Mouse (Mus musculus) lung, embryonic 16.5 days (tissue): ENCODE data around the gene Slc25a13. TPM values are rescaled to one million over a fixed set of nuclear protein-coding genes. Genes with fewer than 3 reads are reported as not detected.

Experiments
- ATAC-seq: fragments of 200-750 bp; cut with Nextera tagmentation; 2 replicates; pipeline ENCODE4 v1.8.0; 2017; ENCODE audit warnings: low read depth, mild to moderate bottlenecking, moderate library complexity
- H3K27ac ChIP-seq: fragments of 300-500 bp; sonication (generic); 2 replicates; pipeline ENCODE4 v1.5.1; 2014; ENCODE audit warnings: mild to moderate bottlenecking, control low read depth, low read length
- H3K27me3 ChIP-seq: fragments of 300-500 bp; sonication (generic); 2 replicates; pipeline ENCODE4 v1.6.1; 2014; ENCODE audit warnings: low read depth, low read length, mixed read lengths; ENCODE audit not compliant: control insufficient read depth, insufficient read depth
- H3K36me3 ChIP-seq: fragments of 300-500 bp; sonication (generic); 2 replicates; pipeline ENCODE4 v1.6.1; 2014; ENCODE audit warnings: low read length; ENCODE audit not compliant: control insufficient read depth, insufficient read depth
- H3K4me1 ChIP-seq: fragments of 300-500 bp; sonication (generic); replicated peaks from 2 replicates; pipeline ENCODE4 v1.6.1; 2014; ENCODE audit warnings: low read length, mixed read lengths; ENCODE audit not compliant: control insufficient read depth, insufficient read depth
- H3K4me2 ChIP-seq: fragments of 300-500 bp; sonication (generic); 2 replicates; pipeline ENCODE4 v1.6.1; 2014; ENCODE audit warnings: low read depth, low read length, control low read depth
- H3K4me3 ChIP-seq: fragments of 300-500 bp; sonication (generic); 2 replicates; pipeline ENCODE4 v1.5.1; 2014; ENCODE audit warnings: mild to moderate bottlenecking, low read length, control low read depth
- H3K9ac ChIP-seq: fragments of 300-500 bp; sonication (generic); 2 replicates; pipeline ENCODE4 v1.6.1; 2014; ENCODE audit warnings: low read length, control low read depth
- H3K9me3 ChIP-seq: fragments of 300-500 bp; sonication (generic); 2 replicates; pipeline ENCODE4 v1.6.1; 2016; ENCODE audit warnings: low read length; ENCODE audit not compliant: control insufficient read depth
- WGBS: fragments of 180-500 bp; shearing (Covaris S2); extraction: QIAGEN DNeasy Blood & Tissue Kit; methylation state at CpG from one replicate; pipeline ENCODE4 v1.1.7; 2014; 5-methylcytosine and 5-hydroxymethylcytosine counted together
- polyA plus RNA-seq: library from polyadenylated mRNA; unstranded; fragments of >200 nt; fragmentation: Nextera tagmentation; extraction: Ambion mirVana; gene quantifications from 2 replicates; pipeline ENCODE4 v1.2.1, GENCODE M21; 2015

The Slc25a13 gene
- 26.2 and 27.5 TPM in 2 replicates for polyA plus RNA-seq

DNA sequence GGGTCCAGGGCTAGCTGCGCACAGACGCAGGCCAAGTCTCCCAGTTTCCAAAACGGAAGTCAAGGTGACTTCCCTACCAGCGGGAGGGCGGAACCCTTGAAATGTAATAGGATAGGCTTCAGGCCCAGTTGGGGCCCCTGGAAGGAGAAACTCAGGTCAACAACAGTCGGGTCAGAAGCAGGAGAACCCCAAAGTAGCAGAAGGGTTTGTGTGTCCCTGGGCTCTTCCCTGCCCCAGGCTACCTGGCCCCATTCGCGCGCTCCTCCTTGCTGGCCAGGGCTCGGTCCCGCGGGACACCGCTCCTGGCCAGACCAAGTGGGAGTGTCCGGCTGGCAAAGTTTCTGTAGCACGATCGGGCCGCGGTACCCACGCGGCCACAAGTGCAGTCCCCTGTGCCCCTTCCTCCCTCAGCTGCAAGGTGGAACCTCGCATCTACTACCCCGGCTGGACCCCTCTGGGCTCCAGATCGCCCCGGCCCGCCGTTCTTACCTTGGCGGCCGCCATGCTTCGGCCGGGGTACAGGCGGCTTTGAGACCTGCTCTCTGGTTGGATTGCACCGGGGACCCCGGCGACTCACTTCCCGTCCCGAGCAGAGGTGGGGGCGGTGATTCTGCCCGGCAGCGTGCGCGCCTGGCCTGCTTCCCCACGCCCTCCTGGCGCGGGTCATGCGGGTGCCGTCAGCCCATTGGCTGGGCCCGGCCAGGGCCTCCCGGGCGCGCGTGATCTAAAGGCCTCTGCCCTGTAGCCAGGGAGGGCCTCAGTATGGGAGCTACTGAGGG lies at the start of gene Slc25a13:
Gene Slc25a13 (minus strand): TSS at position 667 of the 779 bp plus-strand sequence.
- H3K4me1 ChIP-seq = peaks cover 5% of the 10 kb centered on the region
- peak within 1 kb of the TSS; percentile 86 for H3K4me2 ChIP-seq
- peak within 1 kb of the TSS; percentile 50 for H3K27ac ChIP-seq
- no peaks in the 10 kb centered on the region for H3K27me3 ChIP-seq
- peak; percentile 96 for ATAC-seq
- peak within 1 kb of the TSS; percentile 85 for H3K9ac ChIP-seq
- peak within 1 kb of the TSS; percentile 77 for H3K4me3 ChIP-seq
- H3K36me3 ChIP-seq = no peaks in the 10 kb centered on the region
- under 1% methylated on average over 48 of the region's 51 CpGs for WGBS
- H3K9me3 ChIP-seq = no peaks in the 10 kb centered on the region

DNA sequence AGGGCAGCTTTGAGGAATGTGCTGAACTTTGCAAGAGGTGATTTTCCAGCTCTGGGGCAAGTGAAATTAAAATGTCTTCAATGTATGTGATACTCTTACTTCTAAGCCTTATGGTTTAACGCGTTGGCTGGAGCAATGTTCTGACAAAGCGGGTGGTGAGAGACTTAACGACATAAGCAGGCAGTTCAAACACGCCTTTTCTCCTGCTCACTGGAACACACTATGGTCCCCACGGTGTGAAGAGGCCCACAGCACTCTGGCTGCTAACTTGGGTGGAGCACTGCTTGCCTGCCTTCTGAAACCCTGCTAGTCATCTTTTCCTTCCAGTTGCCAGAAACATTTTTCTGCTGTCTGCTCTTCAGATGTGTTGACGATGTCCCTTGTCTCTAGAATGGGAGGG lies 48.8 kb upstream of the Slc25a13 start:
- Histone ChIP-seq H3K9me3 (no peaks in the 10 kb centered on the region), H3K27me3 (no peaks in the 10 kb centered on the region), H3K36me3 (no peaks in the 10 kb centered on the region), H3K4me2 (no peak overlapping the region), H3K27ac (no peak overlapping the region), H3K9ac (no peak overlapping the region), H3K4me3 (no peak overlapping the region), H3K4me1 (no peaks in the 10 kb centered on the region)
- 80% methylated on average over 7 of the region's 7 CpGs for WGBS
- 0 out of 2 replicates have a peak, but pooled peaks have one; percentile 31 for ATAC-seq

DNA sequence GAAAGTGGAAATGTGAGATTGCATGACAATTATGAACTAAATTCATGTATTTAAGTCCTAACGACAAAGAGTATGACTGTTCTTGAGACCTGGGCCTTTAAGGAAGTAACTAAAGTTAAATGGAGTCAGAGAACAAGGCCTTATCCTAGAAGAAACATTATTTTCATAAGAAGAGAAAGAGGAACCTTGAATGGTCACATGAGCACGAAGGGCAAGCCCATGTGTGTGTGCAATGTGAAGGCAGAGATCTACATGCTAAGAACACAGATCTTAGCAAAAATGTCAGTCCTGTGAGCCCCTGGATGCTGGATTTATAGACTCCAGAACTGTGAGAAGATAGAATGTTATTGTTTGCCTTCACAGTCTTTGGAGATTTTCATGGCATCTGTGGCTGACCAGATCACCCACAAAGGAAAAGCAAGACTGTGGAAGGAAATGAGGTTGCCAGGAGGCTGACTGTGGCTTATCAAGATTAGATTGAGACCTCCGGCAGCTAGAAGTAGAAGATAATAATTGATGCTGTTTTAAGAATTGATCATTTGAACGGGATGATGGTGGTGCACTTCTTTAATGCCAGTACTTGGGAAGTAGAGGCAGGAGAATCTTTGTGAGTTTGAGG lies 46.4 kb upstream of the Slc25a13 start:
- no peaks in the 10 kb centered on the region for H3K4me1 ChIP-seq
- no peak for ATAC-seq

DNA sequence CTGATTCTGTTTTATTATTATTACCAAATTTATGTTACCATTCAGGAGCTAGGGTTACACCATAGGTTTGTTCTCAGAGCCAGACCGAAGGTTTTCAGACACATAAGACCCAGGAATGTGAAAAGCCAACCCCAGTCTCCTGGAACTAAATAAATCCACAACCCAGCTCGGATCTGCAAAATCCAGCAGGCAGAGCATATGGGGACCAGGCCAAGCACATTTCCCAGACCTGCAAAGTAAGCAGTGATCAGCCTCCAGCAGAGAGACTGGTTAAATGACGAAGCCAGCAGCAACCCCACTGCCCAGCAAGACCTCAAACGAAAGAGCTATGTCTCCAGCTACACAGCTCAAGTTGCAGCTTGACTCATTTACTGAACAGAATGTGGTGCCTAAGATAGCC lies 43.9 kb upstream of the Slc25a13 start:
- 66% methylated on average over 4 of the region's 4 CpGs for whole genome bisulfite sequencing

More for the DNA sequence above, 46.4 kb upstream of the Slc25a13 start:
- no peak overlapping the region for H3K9ac ChIP-seq
- no peaks in the 10 kb centered on the region for H3K9me3 ChIP-seq
- H3K4me3 ChIP-seq = no peak overlapping the region
- 71% methylated on average over 4 of the region's 4 CpGs for WGBS
- H3K27me3 ChIP-seq = no peaks in the 10 kb centered on the region
- H3K27ac ChIP-seq = no peak overlapping the region
- H3K4me2 ChIP-seq = no peak overlapping the region
- no peaks in the 10 kb centered on the region for H3K36me3 ChIP-seq

DNA sequence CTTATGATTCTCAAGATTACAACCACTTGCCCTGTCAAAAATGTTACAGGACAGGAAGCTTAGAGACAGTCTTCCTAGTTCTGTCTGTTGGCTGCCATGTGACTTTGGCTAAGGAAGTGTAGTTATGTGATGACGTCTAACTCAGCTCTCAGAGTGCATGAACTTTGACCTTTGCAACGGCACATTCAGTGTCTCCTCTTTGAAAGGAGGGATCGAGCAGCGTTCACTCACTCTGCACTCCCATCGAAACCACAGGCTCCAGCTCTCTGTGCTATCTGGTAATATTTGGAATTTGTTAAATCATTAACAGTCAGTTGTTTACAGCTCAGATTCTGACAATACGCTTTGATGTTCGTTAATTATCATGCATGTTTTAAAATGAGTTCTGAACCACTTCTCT lies 31.5 kb upstream of the Slc25a13 start:
- no peak for ATAC-seq
- Histone ChIP-seq H3K4me3 (no peak overlapping the region), H3K9ac (no peak overlapping the region), H3K4me2 (no peak overlapping the region), H3K27me3 (no peaks in the 10 kb centered on the region), H3K36me3 (no peaks in the 10 kb centered on the region), H3K9me3 (no peaks in the 10 kb centered on the region), H3K4me1 (no peaks in the 10 kb centered on the region), H3K27ac (no peak overlapping the region)
- WGBS = 42% methylated on average over 7 of the region's 7 CpGs

More for the DNA sequence above, 43.9 kb upstream of the Slc25a13 start:
- no peak overlapping the region for H3K9ac ChIP-seq
- no peak for ATAC-seq
- H3K4me2 ChIP-seq = no peak overlapping the region
- H3K9me3 ChIP-seq = no peaks in the 10 kb centered on the region
- no peak overlapping the region for H3K27ac ChIP-seq
- no peaks in the 10 kb centered on the region for H3K27me3 ChIP-seq
- no peak overlapping the region for H3K4me3 ChIP-seq
- no peaks in the 10 kb centered on the region for H3K36me3 ChIP-seq
- H3K4me1 ChIP-seq = no peaks in the 10 kb centered on the region

DNA sequence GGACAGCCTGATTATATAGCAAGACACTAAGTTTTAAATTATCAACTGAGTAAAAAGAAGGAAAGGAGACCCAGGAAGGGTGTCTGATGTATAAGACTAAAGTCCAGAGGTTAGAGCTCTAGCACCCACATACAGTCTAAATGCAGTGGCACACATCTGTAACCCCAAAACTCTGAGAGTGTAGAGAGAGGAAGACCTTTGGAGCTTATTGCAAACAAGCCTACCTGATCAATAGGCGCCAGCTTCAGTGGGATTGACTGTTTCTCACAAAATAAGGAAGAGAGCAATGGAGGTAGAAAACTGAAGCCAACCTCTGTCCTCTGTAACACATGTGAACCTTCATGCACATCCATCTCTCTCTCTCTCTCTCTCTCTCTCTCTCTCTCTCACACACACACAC lies 26.9 kb upstream of the Slc25a13 start:
- H3K4me1 ChIP-seq = no peaks in the 10 kb centered on the region
- H3K27me3 ChIP-seq = no peaks in the 10 kb centered on the region
- H3K9ac ChIP-seq = no peak overlapping the region
- no peaks in the 10 kb centered on the region for H3K9me3 ChIP-seq
- no peak overlapping the region for H3K27ac ChIP-seq
- WGBS = 74% methylated on average over 1 of the region's 1 CpGs
- H3K4me3 ChIP-seq = no peak overlapping the region
- no peak for ATAC-seq
- no peak overlapping the region for H3K4me2 ChIP-seq
- no peaks in the 10 kb centered on the region for H3K36me3 ChIP-seq

DNA sequence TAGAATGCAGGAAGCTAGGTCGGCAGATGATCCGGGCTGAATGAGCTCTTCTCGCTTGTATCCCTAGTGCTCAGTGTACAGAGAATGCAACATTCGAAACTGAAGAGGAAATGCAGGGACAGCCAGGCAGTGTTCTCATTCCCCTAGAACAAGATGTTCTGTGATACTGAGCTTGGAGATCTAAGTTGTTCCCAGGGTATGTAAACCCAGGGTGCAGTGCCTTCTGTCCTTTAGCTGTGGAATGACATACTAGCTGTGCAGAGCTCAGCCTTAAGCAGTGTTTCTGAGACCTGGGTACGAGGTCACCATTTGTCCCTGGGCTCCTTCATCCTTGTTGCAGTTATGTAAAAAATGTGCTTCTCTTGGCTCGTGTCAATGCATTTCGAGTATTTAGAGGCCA lies 25.1 kb upstream of the Slc25a13 start:
- H3K27me3 ChIP-seq = no peaks in the 10 kb centered on the region
- H3K4me2 ChIP-seq = no peak overlapping the region
- H3K27ac ChIP-seq = no peak overlapping the region
- H3K9ac ChIP-seq = no peak overlapping the region
- H3K36me3 ChIP-seq = no peaks in the 10 kb centered on the region
- H3K9me3 ChIP-seq = no peaks in the 10 kb centered on the region
- no peak for ATAC-seq
- no peaks in the 10 kb centered on the region for H3K4me1 ChIP-seq
- H3K4me3 ChIP-seq = no peak overlapping the region
- WGBS = 61% methylated on average over 7 of the region's 7 CpGs

DNA sequence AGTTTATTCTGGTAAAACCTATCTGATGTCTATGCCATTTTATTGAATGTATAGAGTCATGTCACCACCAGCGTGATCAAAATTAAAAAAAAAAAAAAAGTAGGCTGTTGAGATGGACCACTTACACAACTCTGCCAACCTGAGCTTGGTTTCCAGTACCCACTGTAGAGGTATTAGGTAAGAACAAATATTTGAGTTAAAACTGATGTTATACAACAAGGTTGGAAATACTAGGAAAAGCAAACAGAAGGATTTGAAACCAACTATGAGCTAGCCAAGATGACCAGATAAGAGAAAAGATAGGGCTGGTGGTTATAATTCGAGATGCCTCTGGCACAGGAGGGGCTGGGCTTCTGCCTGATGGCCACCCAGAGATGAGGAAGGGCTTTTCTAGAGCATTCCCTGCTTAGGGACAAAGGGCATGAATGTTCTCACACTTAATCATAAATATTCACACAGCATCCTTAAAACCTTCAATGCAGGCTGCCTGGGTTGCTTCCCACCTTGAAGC lies 19.9 kb upstream of the Slc25a13 start:
- no peak overlapping the region for H3K27ac ChIP-seq
- 75% methylated on average over 2 of the region's 2 CpGs for WGBS
- no peak overlapping the region for H3K9ac ChIP-seq
- H3K36me3 ChIP-seq = no peaks in the 10 kb centered on the region
- no peak overlapping the region for H3K4me3 ChIP-seq
- ATAC-seq = no peak
- H3K4me1 ChIP-seq = no peaks in the 10 kb centered on the region
- H3K4me2 ChIP-seq = no peak overlapping the region
- H3K27me3 ChIP-seq = no peaks in the 10 kb centered on the region
- H3K9me3 ChIP-seq = no peaks in the 10 kb centered on the region

DNA sequence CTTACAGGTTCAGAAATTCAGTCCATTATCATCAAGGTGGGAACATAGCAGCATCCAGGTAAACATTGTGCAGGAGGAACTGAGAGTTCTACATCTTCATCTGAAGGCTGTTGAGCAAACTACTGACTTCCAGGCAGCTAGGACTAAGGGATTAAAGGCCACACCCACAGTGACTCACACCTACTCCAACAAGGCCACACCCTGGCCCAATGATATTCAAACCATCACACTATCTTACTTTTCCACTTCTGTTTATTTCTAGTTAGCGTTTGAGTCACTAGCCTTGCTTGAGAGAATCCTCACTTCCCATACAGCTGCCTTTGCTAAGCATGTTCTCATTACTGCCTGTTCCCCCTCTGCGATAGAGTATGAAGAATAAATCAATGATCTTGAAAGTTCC lies 13.3 kb upstream of the Slc25a13 start:
- Histone ChIP-seq H3K4me1 (no peaks in the 10 kb centered on the region), H3K27ac (no peak overlapping the region), H3K4me3 (no peak overlapping the region), H3K4me2 (no peak overlapping the region), H3K9ac (no peak overlapping the region), H3K36me3 (no peaks in the 10 kb centered on the region), H3K9me3 (no peaks in the 10 kb centered on the region), H3K27me3 (no peaks in the 10 kb centered on the region)
- no peak for ATAC-seq
- 72% methylated on average over 2 of the region's 2 CpGs for WGBS
